In genomic region chr2:80446308-80447151, GRCm38 (mm10) we compare ENCODE assay signal across 8 mouse cellular contexts. TPM values are rescaled to one million over a fixed set of nuclear protein-coding genes. Genes with fewer than 3 reads are reported as not detected.
A peak's percentile ranks its signal among the peaks of the same experiment; 100 is the strongest.
DNase-seq lines count a peak whose midpoint lies in the region; ATAC-seq lines count a peak whose summit lies in the region.

No protein-coding gene starts in this region.

- no peaks in the 10 kb centered on the region for H3K27me3 ChIP-seq in embryonic facial prominence, embryonic 11.5 days (ENCODE audit: control insufficient read depth, insufficient read depth, low read length)
- peaks cover 11% of the 10 kb centered on the region for H3K27me3 ChIP-seq in heart, embryonic 12.5 days (replicated peaks)
- H3K27me3 ChIP-seq in liver, embryonic 13.5 days = peaks cover 58% of the 10 kb centered on the region
- no peaks in the 10 kb centered on the region for H3K27me3 ChIP-seq in neural tube, embryonic 15.5 days (replicated peaks)

- H3K4me3 ChIP-seq in embryonic facial prominence, embryonic 11.5 days (ENCODE audit: low read depth, low read length) = peak overlapping the region; percentile 55
- H3K4me3 ChIP-seq in heart, embryonic 12.5 days = peak overlapping the region; percentile 64
- peak overlapping the region; percentile 53 for H3K4me3 ChIP-seq in liver, embryonic 13.5 days (replicated peaks)
- peak overlapping the region; percentile 65 for H3K4me3 ChIP-seq in neural tube, embryonic 15.5 days (replicated peaks)

- H3K36me3 ChIP-seq in embryonic facial prominence, embryonic 11.5 days (replicated peaks; ENCODE audit: control insufficient read depth, insufficient read depth, low read depth, low read length) = no peaks in the 10 kb centered on the region
- H3K36me3 ChIP-seq in heart, embryonic 12.5 days = no peaks in the 10 kb centered on the region
- no peaks in the 10 kb centered on the region for H3K36me3 ChIP-seq in liver, embryonic 13.5 days
- H3K36me3 ChIP-seq in neural tube, embryonic 15.5 days = no peaks in the 10 kb centered on the region

- H3K4me2 ChIP-seq in embryonic facial prominence, embryonic 11.5 days (ENCODE audit: low read depth, low read length) = peak overlapping the region; percentile 78
- H3K4me2 ChIP-seq in heart, embryonic 12.5 days = peak overlapping the region; percentile 99
- H3K4me2 ChIP-seq in liver, embryonic 13.5 days = peak overlapping the region; percentile 69
- peak overlapping the region; percentile 100 for H3K4me2 ChIP-seq in neural tube, embryonic 15.5 days

- peak overlapping the region; percentile 82 for H3K9ac ChIP-seq in embryonic facial prominence, embryonic 11.5 days (replicated peaks; ENCODE audit: low read length)
- H3K9ac ChIP-seq in heart, embryonic 12.5 days = peak overlapping the region; percentile 72
- H3K9ac ChIP-seq in liver, embryonic 13.5 days = peak overlapping the region; percentile 29; the same call in 1 of the 2 replicates
- peak overlapping the region; percentile 65 for H3K9ac ChIP-seq in neural tube, embryonic 15.5 days (replicated peaks)

- peak overlapping the region; percentile 68 for H3K27ac ChIP-seq in embryonic facial prominence, embryonic 11.5 days (replicated peaks; ENCODE audit: low read depth, low read length)
- H3K27ac ChIP-seq in heart, embryonic 12.5 days (ENCODE audit: poor library complexity, severe bottlenecking) = peak overlapping the region; percentile 11; the same call in 1 of the 2 replicates
- no peak overlapping the region for H3K27ac ChIP-seq in liver, embryonic 13.5 days
- peak overlapping the region; percentile 68 for H3K27ac ChIP-seq in neural tube, embryonic 15.5 days (replicated peaks)

- peak; percentile 58 for ATAC-seq in embryonic facial prominence, embryonic 11.5 days (replicated peaks; ENCODE audit: insufficient number of reproducible peaks, low FRiP score, low TSS enrichment, low read depth)
- peak; percentile 61 for ATAC-seq in heart, embryonic 12.5 days (ENCODE audit: insufficient number of reproducible peaks, low FRiP score)
- ATAC-seq in liver, embryonic 13.5 days (ENCODE audit: low read depth) = no peak
- ATAC-seq in neural tube, embryonic 15.5 days (ENCODE audit: low FRiP score) = peak; percentile 67
- ATAC-seq in monocyte, adult 5-6 weeks (replicated peaks; ENCODE audit: insufficient number of reproducible peaks, low FRiP score, low TSS enrichment, poor library complexity, severe bottlenecking) = no peak

- no peaks in the 10 kb centered on the region for H3K9me3 ChIP-seq in embryonic facial prominence, embryonic 11.5 days (replicated peaks; ENCODE audit: control insufficient read depth, low read length)
- H3K9me3 ChIP-seq in heart, embryonic 12.5 days (replicated peaks) = peaks cover 5% of the 10 kb centered on the region
- H3K9me3 ChIP-seq in liver, embryonic 13.5 days (replicated peaks) = peaks cover 4% of the 10 kb centered on the region; the same call in 1 of the 2 replicates
- H3K9me3 ChIP-seq in neural tube, embryonic 15.5 days (replicated peaks) = no peaks in the 10 kb centered on the region

- H3K4me1 ChIP-seq in embryonic facial prominence, embryonic 11.5 days (ENCODE audit: control insufficient read depth, insufficient read depth, low read length) = no peaks in the 10 kb centered on the region
- peaks cover 5% of the 10 kb centered on the region for H3K4me1 ChIP-seq in heart, embryonic 12.5 days (replicated peaks)
- peaks cover 8% of the 10 kb centered on the region; the same call in 1 of the 2 replicates for H3K4me1 ChIP-seq in liver, embryonic 13.5 days (replicated peaks)
- H3K4me1 ChIP-seq in neural tube, embryonic 15.5 days = peaks cover 28% of the 10 kb centered on the region

- peak; percentile 9 for DNase-seq in thymus, postnatal 4 days
- DNase-seq in thymus, postnatal 25 days = no peak
- peak; percentile 46 for DNase-seq in embryonic facial prominence, embryonic 11.5 days (ENCODE audit: low spot score)
- peak; percentile 76 for DNase-seq in kidney, adult 9 months
- DNase-seq in liver, embryonic 13.5 days = no peak

- under 1% methylated on average over 53 of the region's 54 CpGs for WGBS in embryonic facial prominence, embryonic 11.5 days
- WGBS in heart, embryonic 12.5 days = under 1% methylated on average over 54 of the region's 54 CpGs
- 1% methylated on average over 54 of the region's 54 CpGs for WGBS in liver, embryonic 13.5 days (ENCODE audit: insufficient replicate concordance)
- under 1% methylated on average over 54 of the region's 54 CpGs for WGBS in neural tube, embryonic 15.5 days

RNA-seq across cellular contexts. Expression of gene Frzb, which starts 0.9 kb away (rescaled TPM):
- polyA plus RNA-seq in embryonic facial prominence, embryonic 11.5 days (2014; fragmentation: Nextera tagmentation; extraction: Ambion mirVana) = 73.6 and 78.6 TPM in 2 replicates
- 8.7 and 9.4 TPM in 2 replicates for polyA plus RNA-seq in heart, embryonic 12.5 days (2016; fragmentation: Nextera tagmentation; extraction: Ambion mirVana)
- polyA plus RNA-seq in liver, embryonic 13.5 days (2015; fragmentation: Nextera tagmentation; extraction: Ambion mirVana) = 1.2 and 1.4 TPM in 2 replicates
- 40.3 and 44.0 TPM in 2 replicates for polyA plus RNA-seq in neural tube, embryonic 15.5 days (2015; fragmentation: Nextera tagmentation; extraction: Ambion mirVana)
- not detected in 3 replicates for total RNA-seq in monocyte, adult 5-6 weeks (2017)

Comparison
In these comparisons a context has a peak if more than half of its experiments do, and no peak if none do; other contexts are left out.
1. DNase-seq: peak in thymus, postnatal 4 days (single experiment), embryonic facial prominence, embryonic 11.5 days (single experiment) and kidney, adult 9 months (single experiment); none in thymus, postnatal 25 days (single experiment) and liver, embryonic 13.5 days (single experiment).
2. ATAC-seq: peak in embryonic facial prominence, embryonic 11.5 days (single experiment), heart, embryonic 12.5 days (single experiment) and neural tube, embryonic 15.5 days (single experiment); none in liver, embryonic 13.5 days (single experiment) and monocyte, adult 5-6 weeks (single experiment).
3. H3K9ac ChIP-seq: peak in every context shown above with its lines; median percentile 82 in embryonic facial prominence, embryonic 11.5 days; 72 in heart, embryonic 12.5 days; 65 in neural tube, embryonic 15.5 days; 29 in liver, embryonic 13.5 days.
4. Peak in every context shown above with its lines, with median percentiles within 50 percentile points of each other: H3K4me2 ChIP-seq and H3K4me3 ChIP-seq.